Mouse (Mus musculus): ENCODE results near the gene Cnga3. TPM values are rescaled to one million over a fixed set of nuclear protein-coding genes. Genes with fewer than 3 reads are reported as not detected.

Gene Cnga3
- 0.12 and 0.17 TPM in 2 replicates for polyA plus RNA-seq (2015; fragmentation: Nextera tagmentation; extraction: Ambion mirVana)

GRCm38 (mm10) chr1:37214144-37214543, at the start of gene Cnga3:
Cnga3 (plus strand) TSS chr1:37214434.
- H3K9ac ChIP-seq = no peak within 1 kb of the TSS
- no peaks in the 10 kb centered on the region for H3K9me3 ChIP-seq (replicated peaks)
- no peak within 1 kb of the TSS for H3K4me2 ChIP-seq (replicated peaks)
- H3K36me3 ChIP-seq = no peaks in the 10 kb centered on the region
- WGBS = 33% methylated on average over 1 of the region's 1 CpGs
- no peak within 1 kb of the TSS for H3K27ac ChIP-seq (replicated peaks)
- no peak within 1 kb of the TSS for H3K4me3 ChIP-seq (replicated peaks)
- no peaks in the 10 kb centered on the region for H3K27me3 ChIP-seq
- ATAC-seq (ENCODE audit: insufficient number of reproducible peaks, low FRiP score, low TSS enrichment, low read depth) = no peak
- no peaks in the 10 kb centered on the region for H3K4me1 ChIP-seq

GRCm38 (mm10) chr1:37166066-37166465, 48.2 kb upstream of the Cnga3 start:
- H3K4me3 ChIP-seq (replicated peaks) = no peak overlapping the region
- WGBS = 24% methylated on average over 6 of the region's 6 CpGs
- no peak overlapping the region for H3K27ac ChIP-seq (replicated peaks)
- H3K4me1 ChIP-seq = 0 out of 2 replicates have a peak, but pooled peaks cover 7% of the 10 kb centered on the region
- no peaks in the 10 kb centered on the region for H3K36me3 ChIP-seq
- no peaks in the 10 kb centered on the region for H3K27me3 ChIP-seq
- no peak overlapping the region for H3K4me2 ChIP-seq (replicated peaks)
- H3K9ac ChIP-seq = no peak overlapping the region
- H3K9me3 ChIP-seq (replicated peaks) = 0 out of 2 replicates have a peak, but pooled peaks cover 5% of the 10 kb centered on the region
- ATAC-seq (ENCODE audit: insufficient number of reproducible peaks, low FRiP score, low TSS enrichment, low read depth) = no peak

- H3K9ac ChIP-seq = no peak overlapping the region
- H3K27me3 ChIP-seq = no peaks in the 10 kb centered on the region
- no peaks in the 10 kb centered on the region for H3K36me3 ChIP-seq
- 48% methylated on average over 7 of the region's 7 CpGs for WGBS
- H3K4me2 ChIP-seq (replicated peaks) = no peak overlapping the region
- ATAC-seq (ENCODE audit: insufficient number of reproducible peaks, low FRiP score, low TSS enrichment, low read depth) = no peak; the same call in 1 of the 2 replicates
- H3K4me1 ChIP-seq = 0 out of 2 replicates have a peak, but pooled peaks cover 7% of the 10 kb centered on the region
- H3K27ac ChIP-seq (replicated peaks) = no peak overlapping the region
- 0 out of 2 replicates have a peak, but pooled peaks cover 5% of the 10 kb centered on the region for H3K9me3 ChIP-seq (replicated peaks)
- no peak overlapping the region for H3K4me3 ChIP-seq (replicated peaks)
Measured at GRCm38 (mm10) chr1:37167918-37168317, 46.3 kb upstream of the Cnga3 start.

GRCm38 (mm10) chr1:37177874-37178273, 36.4 kb upstream of the Cnga3 start:
- no peaks in the 10 kb centered on the region for H3K4me1 ChIP-seq
- H3K27me3 ChIP-seq = no peaks in the 10 kb centered on the region
- H3K27ac ChIP-seq (replicated peaks) = no peak overlapping the region
- 80% methylated on average over 2 of the region's 2 CpGs for WGBS
- no peak overlapping the region for H3K4me2 ChIP-seq (replicated peaks)
- no peaks in the 10 kb centered on the region for H3K9me3 ChIP-seq (replicated peaks)
- H3K9ac ChIP-seq = no peak overlapping the region
- no peaks in the 10 kb centered on the region for H3K36me3 ChIP-seq
- no peak for ATAC-seq (ENCODE audit: insufficient number of reproducible peaks, low FRiP score, low TSS enrichment, low read depth)
- H3K4me3 ChIP-seq (replicated peaks) = no peak overlapping the region

- no peaks in the 10 kb centered on the region for H3K36me3 ChIP-seq
- H3K4me1 ChIP-seq = no peaks in the 10 kb centered on the region
- H3K9me3 ChIP-seq (replicated peaks) = no peaks in the 10 kb centered on the region
- no peak overlapping the region for H3K27ac ChIP-seq (replicated peaks)
- H3K27me3 ChIP-seq = no peaks in the 10 kb centered on the region
- ATAC-seq (ENCODE audit: insufficient number of reproducible peaks, low FRiP score, low TSS enrichment, low read depth) = peak; percentile 57; the same call in 1 of the 2 replicates
- H3K9ac ChIP-seq = no peak overlapping the region
- 66% methylated on average over 5 of the region's 5 CpGs for WGBS
- H3K4me3 ChIP-seq (replicated peaks) = no peak overlapping the region
- H3K4me2 ChIP-seq (replicated peaks) = no peak overlapping the region
Measured at GRCm38 (mm10) chr1:37179852-37180251, 34.4 kb upstream of the Cnga3 start.

GRCm38 (mm10) chr1:37187050-37187449, 27.2 kb upstream of the Cnga3 start:
- H3K27me3 ChIP-seq = no peaks in the 10 kb centered on the region
- H3K4me2 ChIP-seq (replicated peaks) = no peak overlapping the region
- H3K36me3 ChIP-seq = no peaks in the 10 kb centered on the region
- no peak overlapping the region for H3K4me3 ChIP-seq (replicated peaks)
- H3K9me3 ChIP-seq (replicated peaks) = no peaks in the 10 kb centered on the region
- H3K4me1 ChIP-seq = peaks cover 18% of the 10 kb centered on the region
- no peak overlapping the region for H3K27ac ChIP-seq (replicated peaks)
- H3K9ac ChIP-seq = no peak overlapping the region
- no peak; the same call in 1 of the 2 replicates for ATAC-seq (ENCODE audit: insufficient number of reproducible peaks, low FRiP score, low TSS enrichment, low read depth)
- 36% methylated on average over 6 of the region's 6 CpGs for WGBS

- Histone ChIP-seq H3K36me3 (no peaks in the 10 kb centered on the region), H3K27ac (replicated peaks) (no peak overlapping the region), H3K9ac (no peak overlapping the region), H3K9me3 (replicated peaks) (no peaks in the 10 kb centered on the region), H3K4me2 (replicated peaks) (no peak overlapping the region), H3K4me1 (no peaks in the 10 kb centered on the region), H3K27me3 (no peaks in the 10 kb centered on the region), H3K4me3 (replicated peaks) (no peak overlapping the region)
- 53% methylated on average over 4 of the region's 4 CpGs for WGBS
- ATAC-seq (ENCODE audit: insufficient number of reproducible peaks, low FRiP score, low TSS enrichment, low read depth) = no peak
Measured at GRCm38 (mm10) chr1:37194607-37195006, 19.6 kb upstream of the Cnga3 start.

GRCm38 (mm10) chr1:37201406-37201805, 12.8 kb upstream of the Cnga3 start:
- Histone ChIP-seq H3K4me2 (replicated peaks) (no peak overlapping the region), H3K9ac (no peak overlapping the region), H3K4me3 (replicated peaks) (no peak overlapping the region), H3K27me3 (no peaks in the 10 kb centered on the region), H3K9me3 (replicated peaks) (no peaks in the 10 kb centered on the region), H3K4me1 (no peaks in the 10 kb centered on the region), H3K36me3 (no peaks in the 10 kb centered on the region), H3K27ac (replicated peaks) (no peak overlapping the region)
- WGBS = 83% methylated on average over 4 of the region's 4 CpGs
- ATAC-seq (ENCODE audit: insufficient number of reproducible peaks, low FRiP score, low TSS enrichment, low read depth) = no peak

- no peak overlapping the region for H3K4me2 ChIP-seq (replicated peaks)
- H3K27ac ChIP-seq (replicated peaks) = no peak overlapping the region; the same call in 1 of the 2 replicates
- H3K9me3 ChIP-seq (replicated peaks) = no peaks in the 10 kb centered on the region
- no peak overlapping the region for H3K9ac ChIP-seq
- WGBS = 25% methylated on average over 8 of the region's 8 CpGs
- H3K4me3 ChIP-seq (replicated peaks) = no peak overlapping the region
- H3K36me3 ChIP-seq = no peaks in the 10 kb centered on the region
- no peaks in the 10 kb centered on the region for H3K27me3 ChIP-seq
- no peak for ATAC-seq (ENCODE audit: insufficient number of reproducible peaks, low FRiP score, low TSS enrichment, low read depth)
- H3K4me1 ChIP-seq = peaks cover 5% of the 10 kb centered on the region
Measured at GRCm38 (mm10) chr1:37207743-37208142, 6.5 kb upstream of the Cnga3 start.

- H3K27ac ChIP-seq (replicated peaks) = no peak overlapping the region
- no peaks in the 10 kb centered on the region for H3K36me3 ChIP-seq
- ATAC-seq (ENCODE audit: insufficient number of reproducible peaks, low FRiP score, low TSS enrichment, low read depth) = no peak
- H3K9me3 ChIP-seq (replicated peaks) = no peaks in the 10 kb centered on the region
- H3K4me1 ChIP-seq = peaks cover 5% of the 10 kb centered on the region
- H3K4me3 ChIP-seq (replicated peaks) = no peak overlapping the region
- H3K4me2 ChIP-seq (replicated peaks) = no peak overlapping the region
- no peaks in the 10 kb centered on the region for H3K27me3 ChIP-seq
- WGBS = 90% methylated on average over 9 of the region's 9 CpGs
- H3K9ac ChIP-seq = no peak overlapping the region
Measured at GRCm38 (mm10) chr1:37212375-37212774, 1.9 kb upstream of the Cnga3 start.

- Histone ChIP-seq H3K27ac (replicated peaks) (no peak overlapping the region), H3K27me3 (no peaks in the 10 kb centered on the region), H3K9me3 (replicated peaks) (no peaks in the 10 kb centered on the region), H3K4me1 (no peaks in the 10 kb centered on the region), H3K4me3 (replicated peaks) (no peak overlapping the region), H3K36me3 (no peaks in the 10 kb centered on the region), H3K9ac (no peak overlapping the region), H3K4me2 (replicated peaks) (no peak overlapping the region)
- 4% methylated on average over 14 of the region's 14 CpGs for WGBS
- no peak for ATAC-seq (ENCODE audit: insufficient number of reproducible peaks, low FRiP score, low TSS enrichment, low read depth)
Measured at GRCm38 (mm10) chr1:37218386-37218785, 4.2 kb downstream of the Cnga3 start.

- 82% methylated on average over 5 of the region's 5 CpGs for WGBS
- Histone ChIP-seq H3K4me1 (no peaks in the 10 kb centered on the region), H3K36me3 (no peaks in the 10 kb centered on the region), H3K27ac (replicated peaks) (no peak overlapping the region), H3K4me3 (replicated peaks) (no peak overlapping the region), H3K4me2 (replicated peaks) (no peak overlapping the region), H3K9me3 (replicated peaks) (no peaks in the 10 kb centered on the region), H3K27me3 (no peaks in the 10 kb centered on the region), H3K9ac (no peak overlapping the region)
- no peak for ATAC-seq (ENCODE audit: insufficient number of reproducible peaks, low FRiP score, low TSS enrichment, low read depth)
Measured at GRCm38 (mm10) chr1:37219593-37219992, 5.4 kb downstream of the Cnga3 start.
